Mouse (Mus musculus) neural tube, embryonic 15.5 days (tissue): ENCODE results near the gene Plscr4. TPM values are rescaled to one million over a fixed set of nuclear protein-coding genes. Genes with fewer than 3 reads are reported as not detected.

ENCODE experiments used
- ATAC-seq: fragments of 200-750 bp; cut with Nextera tagmentation; 2 replicates; pipeline ENCODE4 v1.8.0; 2017; ENCODE audit warnings: mild to moderate bottlenecking, moderate TSS enrichment, moderate library complexity; ENCODE audit not compliant: low FRiP score
- H3K27ac ChIP-seq: fragments of 300-500 bp; sonication (generic); replicated peaks from 2 replicates; pipeline ENCODE4 v1.5.1; 2015; ENCODE audit warnings: mild to moderate bottlenecking, inconsistent platforms
- H3K27me3 ChIP-seq: fragments of 300-500 bp; sonication (generic); replicated peaks from 2 replicates; pipeline ENCODE4 v1.6.1; 2015; ENCODE audit warnings: inconsistent platforms
- H3K36me3 ChIP-seq: fragments of 300-500 bp; sonication (generic); 2 replicates; pipeline ENCODE4 v1.6.1; 2015; ENCODE audit warnings: inconsistent platforms
- H3K4me1 ChIP-seq: fragments of 300-500 bp; sonication (generic); 2 replicates; pipeline ENCODE4 v1.6.1; 2015; ENCODE audit warnings: inconsistent platforms
- H3K4me2 ChIP-seq: fragments of 300-500 bp; sonication (generic); 2 replicates; pipeline ENCODE4 v1.6.1; 2015; ENCODE audit warnings: inconsistent platforms, mild to moderate bottlenecking, moderate library complexity
- H3K4me3 ChIP-seq: fragments of 300-500 bp; sonication (generic); replicated peaks from 2 replicates; pipeline ENCODE4 v1.5.1; 2015; ENCODE audit warnings: mild to moderate bottlenecking, inconsistent platforms
- H3K9ac ChIP-seq: fragments of 300-500 bp; sonication (generic); replicated peaks from 2 replicates; pipeline ENCODE4 v1.6.1; 2015; ENCODE audit warnings: mild to moderate bottlenecking, inconsistent platforms
- H3K9me3 ChIP-seq: fragments of 300-500 bp; sonication (generic); replicated peaks from 2 replicates; pipeline ENCODE4 v1.6.1; 2016; ENCODE audit warnings: inconsistent platforms
- WGBS: fragments of 180-500 bp; shearing (Covaris S2); methylation state at CpG from one replicate; pipeline ENCODE4 v1.1.7; 2015; ENCODE audit warnings: mixed read lengths; 5-methylcytosine and 5-hydroxymethylcytosine counted together
- polyA plus RNA-seq: library from polyadenylated mRNA; unstranded; fragments of >200 nt; fragmentation: Nextera tagmentation; extraction: Ambion mirVana; gene quantifications from 2 replicates; pipeline ENCODE4 v1.2.1, GENCODE M21; 2015

Gene Plscr4
- polyA plus RNA-seq, 1 experiment from 2014 or later = 3.0 TPM

GRCm38 (mm10) chr9:92473178-92473577 is 16.0 kb downstream of the Plscr4 start:
- Histone ChIP-seq H3K27me3 (no peaks in the 10 kb centered on the region), H3K36me3 (no peaks in the 10 kb centered on the region), H3K4me2 (no peak overlapping the region), H3K27ac (no peak overlapping the region), H3K9me3 (no peaks in the 10 kb centered on the region), H3K4me1 (no peaks in the 10 kb centered on the region), H3K9ac (no peak overlapping the region), H3K4me3 (no peak overlapping the region)
- 90% methylated on average over 2 of the region's 2 CpGs for WGBS
- ATAC-seq = no peak

GRCm38 (mm10) chr9:92474244-92474643 is 17.1 kb downstream of the Plscr4 start:
- Histone ChIP-seq H3K4me3 (no peak overlapping the region), H3K9ac (no peak overlapping the region), H3K4me1 (no peaks in the 10 kb centered on the region), H3K4me2 (no peak overlapping the region), H3K27me3 (no peaks in the 10 kb centered on the region), H3K27ac (no peak overlapping the region), H3K9me3 (no peaks in the 10 kb centered on the region), H3K36me3 (no peaks in the 10 kb centered on the region)
- whole genome bisulfite sequencing = 86% methylated on average over 1 of the region's 1 CpGs
- ATAC-seq = no peak

- no peak overlapping the region for H3K4me2 ChIP-seq
- no peak for ATAC-seq
- H3K27me3 ChIP-seq = no peaks in the 10 kb centered on the region
- WGBS = 54% methylated on average over 2 of the region's 2 CpGs
- H3K9me3 ChIP-seq = no peaks in the 10 kb centered on the region
- no peaks in the 10 kb centered on the region for H3K4me1 ChIP-seq
- no peak overlapping the region for H3K4me3 ChIP-seq
- H3K27ac ChIP-seq = no peak overlapping the region
- H3K9ac ChIP-seq = no peak overlapping the region
- H3K36me3 ChIP-seq = no peaks in the 10 kb centered on the region
These were observed 24.5 kb downstream of the Plscr4 start for GRCm38 (mm10) chr9:92481663-92482062.

- no peak overlapping the region for H3K9ac ChIP-seq
- no peak for ATAC-seq
- 91% methylated on average over 4 of the region's 4 CpGs for WGBS
- no peak overlapping the region for H3K4me2 ChIP-seq
- no peak overlapping the region for H3K4me3 ChIP-seq
- H3K4me1 ChIP-seq = no peaks in the 10 kb centered on the region
- no peaks in the 10 kb centered on the region for H3K27me3 ChIP-seq
- no peaks in the 10 kb centered on the region for H3K36me3 ChIP-seq
- H3K9me3 ChIP-seq = no peaks in the 10 kb centered on the region
- H3K27ac ChIP-seq = no peak overlapping the region
These were observed 25.4 kb downstream of the Plscr4 start for GRCm38 (mm10) chr9:92482551-92482950.

GRCm38 (mm10) chr9:92484710-92485267 is 27.6 kb downstream of the Plscr4 start:
- Histone ChIP-seq H3K36me3 (no peaks in the 10 kb centered on the region), H3K9me3 (no peaks in the 10 kb centered on the region), H3K4me1 (no peaks in the 10 kb centered on the region), H3K9ac (no peak overlapping the region), H3K4me3 (no peak overlapping the region), H3K27ac (no peak overlapping the region), H3K27me3 (no peaks in the 10 kb centered on the region), H3K4me2 (no peak overlapping the region)
- WGBS = 88% methylated on average over 7 of the region's 7 CpGs
- ATAC-seq = no peak

- no peaks in the 10 kb centered on the region for H3K27me3 ChIP-seq
- no peaks in the 10 kb centered on the region for H3K36me3 ChIP-seq
- no peak overlapping the region for H3K4me3 ChIP-seq
- ATAC-seq = no peak
- no peaks in the 10 kb centered on the region for H3K9me3 ChIP-seq
- 83% methylated on average over 7 of the region's 7 CpGs for WGBS
- no peak overlapping the region for H3K9ac ChIP-seq
- no peak overlapping the region for H3K4me2 ChIP-seq
- H3K4me1 ChIP-seq = no peaks in the 10 kb centered on the region
- H3K27ac ChIP-seq = no peak overlapping the region
These were observed 32.7 kb downstream of the Plscr4 start for GRCm38 (mm10) chr9:92489857-92490256.

DNA sequence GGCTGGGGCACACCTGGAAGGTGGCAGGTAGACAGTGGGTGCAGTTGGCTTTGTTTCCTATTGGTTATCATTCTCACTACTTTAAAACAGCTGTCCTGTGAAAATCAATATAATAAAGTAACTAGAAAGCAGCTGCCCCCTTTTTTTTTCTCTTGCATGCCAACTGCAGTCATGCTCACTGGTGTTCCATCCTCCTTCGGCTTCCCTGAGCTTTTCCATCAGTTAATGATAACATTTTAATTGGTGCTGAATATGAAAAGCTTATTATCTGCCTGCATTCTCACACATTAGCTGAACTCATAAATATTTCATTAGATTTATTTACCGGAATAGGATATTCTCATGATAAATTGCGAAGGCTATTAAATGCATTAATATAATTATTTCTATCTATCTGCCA is 33.1 kb downstream of the Plscr4 start:
- Histone ChIP-seq H3K36me3 (no peaks in the 10 kb centered on the region), H3K27ac (no peak overlapping the region), H3K4me2 (no peak overlapping the region), H3K4me1 (no peaks in the 10 kb centered on the region), H3K27me3 (no peaks in the 10 kb centered on the region), H3K4me3 (no peak overlapping the region), H3K9me3 (no peaks in the 10 kb centered on the region), H3K9ac (no peak overlapping the region)
- ATAC-seq = no peak
- 55% methylated on average over 3 of the region's 3 CpGs for WGBS

DNA sequence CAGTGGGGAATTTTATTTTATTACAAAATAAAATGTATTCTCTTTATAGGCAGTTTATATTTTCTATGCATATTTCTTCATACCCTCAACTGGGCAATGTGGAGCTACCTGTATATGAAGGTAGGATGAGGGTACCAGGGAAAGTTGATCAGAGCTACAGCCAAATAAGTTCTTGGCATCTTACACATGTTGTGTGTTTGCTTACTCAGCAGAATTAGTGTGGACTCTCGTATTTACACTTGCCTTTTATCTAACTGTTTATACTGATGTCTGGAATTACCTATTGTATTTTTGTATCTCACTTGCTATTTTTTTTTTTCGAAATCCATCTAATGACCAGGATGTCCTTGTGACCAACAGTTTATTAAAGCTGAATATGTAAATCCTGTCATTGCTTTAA is 34.1 kb downstream of the Plscr4 start:
- Histone ChIP-seq H3K9ac (no peak overlapping the region), H3K4me3 (no peak overlapping the region), H3K4me1 (no peaks in the 10 kb centered on the region), H3K9me3 (no peaks in the 10 kb centered on the region), H3K4me2 (no peak overlapping the region), H3K27ac (no peak overlapping the region), H3K27me3 (no peaks in the 10 kb centered on the region), H3K36me3 (no peaks in the 10 kb centered on the region)
- 92% methylated on average over 2 of the region's 2 CpGs for WGBS
- no peak for ATAC-seq

DNA sequence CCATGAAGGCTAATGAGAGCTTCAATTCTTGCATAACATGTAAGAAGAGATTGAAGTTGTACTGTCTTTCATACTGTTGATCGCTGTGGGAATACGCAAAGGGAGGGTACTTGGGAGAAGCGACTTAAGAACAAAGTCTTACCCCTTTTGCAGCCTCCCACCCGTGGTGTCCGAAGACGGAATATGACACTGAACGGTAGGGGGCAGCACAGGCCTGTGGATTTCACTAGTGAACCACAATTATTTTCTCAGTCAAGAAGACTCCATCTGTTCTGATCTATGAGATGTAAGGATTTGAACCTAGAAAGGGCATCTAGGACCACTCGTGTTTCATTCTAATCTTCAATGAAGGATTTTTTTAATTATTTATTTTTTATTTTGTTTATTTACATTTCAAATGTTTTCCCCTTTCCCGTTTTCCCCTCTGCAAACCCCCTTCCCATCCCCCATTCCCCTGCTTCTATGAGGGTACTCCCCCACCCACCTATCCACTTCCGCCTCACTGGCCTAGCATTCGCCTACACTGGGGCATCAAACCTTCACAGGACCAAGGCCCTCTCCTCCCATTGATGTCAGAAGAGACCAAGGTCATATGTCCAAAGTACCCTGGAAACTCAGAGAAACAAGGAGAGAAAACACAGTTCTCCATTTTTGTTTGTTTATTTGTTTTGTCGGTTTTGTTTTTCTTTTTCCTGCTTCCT is 42.7 kb downstream of the Plscr4 start:
- Histone ChIP-seq H3K4me3 (no peak overlapping the region), H3K27ac (no peak overlapping the region), H3K27me3 (no peaks in the 10 kb centered on the region), H3K36me3 (no peaks in the 10 kb centered on the region), H3K4me2 (no peak overlapping the region), H3K9me3 (no peaks in the 10 kb centered on the region), H3K9ac (no peak overlapping the region), H3K4me1 (no peaks in the 10 kb centered on the region)
- ATAC-seq = no peak
- WGBS = 50% methylated on average over 12 of the region's 12 CpGs

DNA sequence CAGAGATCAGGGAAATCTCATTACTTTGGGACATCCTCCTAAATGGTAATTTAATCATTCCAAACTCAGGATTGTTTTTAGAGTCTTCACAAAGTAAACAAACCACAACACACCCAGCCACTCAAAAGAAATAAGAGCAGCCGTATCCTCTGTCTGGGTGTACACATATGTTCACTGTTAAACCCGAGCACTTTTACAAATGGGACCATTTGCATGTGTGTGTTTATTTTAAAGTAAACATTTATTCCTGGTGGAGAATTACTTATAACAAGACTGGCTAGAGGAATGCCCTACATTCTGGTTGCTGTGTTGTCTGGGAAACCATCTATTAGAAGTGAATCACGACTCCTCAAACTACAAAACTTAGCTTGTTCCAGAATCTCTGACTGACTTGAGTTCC is 47.1 kb downstream of the Plscr4 start:
- 79% methylated on average over 3 of the region's 3 CpGs for WGBS

GRCm38 (mm10) chr9:92504889-92505288 is 47.7 kb downstream of the Plscr4 start:
- Histone ChIP-seq H3K36me3 (no peaks in the 10 kb centered on the region), H3K4me3 (no peak overlapping the region), H3K9ac (no peak overlapping the region), H3K9me3 (no peaks in the 10 kb centered on the region), H3K27me3 (no peaks in the 10 kb centered on the region), H3K27ac (no peak overlapping the region), H3K4me1 (no peaks in the 10 kb centered on the region), H3K4me2 (no peak overlapping the region)
- 71% methylated on average over 1 of the region's 1 CpGs for WGBS
- ATAC-seq = no peak

More for the DNA sequence above, 47.1 kb downstream of the Plscr4 start:
- H3K4me3 ChIP-seq = no peak overlapping the region
- H3K4me1 ChIP-seq = no peaks in the 10 kb centered on the region
- H3K27ac ChIP-seq = no peak overlapping the region
- H3K36me3 ChIP-seq = no peaks in the 10 kb centered on the region
- H3K9ac ChIP-seq = no peak overlapping the region
- no peak overlapping the region for H3K4me2 ChIP-seq
- H3K27me3 ChIP-seq = no peaks in the 10 kb centered on the region
- no peak for ATAC-seq
- H3K9me3 ChIP-seq = no peaks in the 10 kb centered on the region

DNA sequence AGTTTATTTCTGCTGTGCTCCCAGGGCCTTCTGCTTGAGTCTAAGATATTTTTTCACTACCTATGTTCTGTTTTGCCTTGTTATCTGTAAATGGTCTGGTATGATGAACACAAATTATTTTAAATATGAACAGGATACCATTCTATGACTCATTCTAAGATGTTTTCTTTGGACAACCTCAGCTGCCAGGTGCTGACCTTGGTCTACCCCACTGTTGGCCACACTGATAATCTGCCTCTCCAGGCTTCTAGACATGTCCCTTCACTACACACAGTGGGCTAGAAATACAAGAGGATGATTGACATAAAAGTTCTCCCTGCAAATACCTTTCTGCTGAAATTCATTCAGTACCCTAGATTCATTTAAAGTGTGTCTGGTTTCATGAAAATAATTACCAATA is 54.5 kb downstream of the Plscr4 start:
- no peak for ATAC-seq
- Histone ChIP-seq H3K9me3 (no peaks in the 10 kb centered on the region; the same call in 1 of the 2 replicates), H3K36me3 (no peaks in the 10 kb centered on the region), H3K9ac (no peak overlapping the region), H3K27me3 (no peaks in the 10 kb centered on the region), H3K27ac (no peak overlapping the region), H3K4me2 (no peak overlapping the region), H3K4me1 (no peaks in the 10 kb centered on the region), H3K4me3 (no peak overlapping the region)
